Mouse (Mus musculus) R1 (cell line): ENCODE results near the gene Olfr1411.

Source experiments
- DNase-seq: peaks from one replicate; pipeline ENCODE4 v3.0.0-alpha.2; 2018; ENCODE audit warnings: low read depth, low spot score

Olfr1411 gene

GRCm38 (mm10) chr1:92638736-92639135, 44.5 kb downstream of the Olfr1411 start:
- no peak for DNase-seq

- DNase-seq = no peak
Measured at GRCm38 (mm10) chr1:92640393-92640792, 46.2 kb downstream of the Olfr1411 start.

GRCm38 (mm10) chr1:92641514-92642272, 47.5 kb downstream of the Olfr1411 start, which contains the start of gene Cops9:
TSS of gene Cops9 (minus strand) at chr1:92641985.
- peak; percentile 87 for DNase-seq

- DNase-seq = no peak
Measured at GRCm38 (mm10) chr1:92643691-92644090, 49.5 kb downstream of the Olfr1411 start.

- no peak for DNase-seq
Measured at GRCm38 (mm10) chr1:92644916-92645315, 50.7 kb downstream of the Olfr1411 start.

GRCm38 (mm10) chr1:92646111-92646510, 51.9 kb downstream of the Olfr1411 start:
- no peak for DNase-seq

- DNase-seq = no peak
Measured at GRCm38 (mm10) chr1:92646601-92647000, 52.4 kb downstream of the Olfr1411 start.

- DNase-seq = no peak
Measured at GRCm38 (mm10) chr1:92647026-92647425, 52.8 kb downstream of the Olfr1411 start.
